Mouse (Mus musculus) ES-E14 (cell line): ENCODE data around the gene 2700097O09Rik.
"Not testable (repeated sequence)": the region's sequence is repeated elsewhere in the genome, so short reads cannot be mapped to it uniquely, and the experiment has no call there.

Experiments used
- HCFC1 ChIP-seq: IDR thresholded peaks from 2 replicates; pipeline ENCODE4 v1.6.1; 2012; ENCODE audit warnings: low read length, inconsistent platforms, borderline replicate concordance; ENCODE audit not compliant: insufficient read depth
- ZC3H11A ChIP-seq: IDR thresholded peaks from 2 replicates; pipeline ENCODE4 v1.6.1; 2012; ENCODE audit warnings: low read depth, mild to moderate bottlenecking, inconsistent platforms, low read length, borderline replicate concordance
- ZNF384 ChIP-seq: IDR thresholded peaks from 2 replicates; pipeline ENCODE4 v1.6.1; 2012; ENCODE audit warnings: low read depth, low read length, inconsistent platforms

GRCm38 (mm10) chr12:55080601-55080942 lies 662 bp upstream of the 2700097O09Rik start:
- TF ChIP-seq ZC3H11A, ZNF384, HCFC1: not testable (repeated sequence)
